Mouse (Mus musculus) olfactory bulb, adult 2 months (tissue): ENCODE measurements around the gene Kcnt2.

Experiments used
- CTCF ChIP-seq: fragments of 200-500 bp; IDR thresholded peaks from 2 replicates; pipeline ENCODE4 v1.5.1; 2012; ENCODE audit warnings: low read depth, mild to moderate bottlenecking, low read length, moderate library complexity; ENCODE audit not compliant: insufficient read depth
- POLR2A ChIP-seq: fragments of 200-500 bp; IDR thresholded peaks from 2 replicates; pipeline ENCODE4 v1.6.1; 2012; ENCODE audit warnings: mild to moderate bottlenecking, low read depth, low read length, moderate library complexity; ENCODE audit not compliant: insufficient read depth

DNA sequence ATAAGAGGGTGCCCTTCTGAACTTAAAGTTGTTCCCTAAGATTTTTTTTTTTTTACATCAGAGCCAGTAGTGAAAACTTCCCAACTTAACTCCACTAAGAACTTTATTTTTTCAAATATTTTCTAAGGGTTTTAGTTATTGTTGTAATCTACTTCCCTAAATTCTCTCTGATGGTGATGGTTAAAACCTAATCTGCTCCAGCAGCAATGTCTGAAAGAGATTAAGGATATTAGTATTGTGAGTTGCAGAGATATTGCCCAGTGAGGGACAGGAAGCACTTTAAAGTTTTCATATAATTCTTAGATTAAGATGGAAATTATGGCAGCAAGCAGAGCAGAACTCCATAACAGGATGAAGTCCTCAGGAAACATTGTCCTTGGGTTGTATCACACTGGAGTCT is 372.2 kb downstream of the Kcnt2 start:
- TF ChIP-seq POLR2A, result no peak
- TF ChIP-seq CTCF, result no peak
